Mouse (Mus musculus) frontal cortex, postnatal 25 days (tissue): ENCODE results near the gene Bahcc1.

ENCODE experiments used
- DNase-seq, 2 experiments: peaks; one replicate each; pipeline ENCODE4 v3.0.0; 2022; ENCODE audit warnings: low spot score in 2 of 2

The Bahcc1 gene

DNA sequence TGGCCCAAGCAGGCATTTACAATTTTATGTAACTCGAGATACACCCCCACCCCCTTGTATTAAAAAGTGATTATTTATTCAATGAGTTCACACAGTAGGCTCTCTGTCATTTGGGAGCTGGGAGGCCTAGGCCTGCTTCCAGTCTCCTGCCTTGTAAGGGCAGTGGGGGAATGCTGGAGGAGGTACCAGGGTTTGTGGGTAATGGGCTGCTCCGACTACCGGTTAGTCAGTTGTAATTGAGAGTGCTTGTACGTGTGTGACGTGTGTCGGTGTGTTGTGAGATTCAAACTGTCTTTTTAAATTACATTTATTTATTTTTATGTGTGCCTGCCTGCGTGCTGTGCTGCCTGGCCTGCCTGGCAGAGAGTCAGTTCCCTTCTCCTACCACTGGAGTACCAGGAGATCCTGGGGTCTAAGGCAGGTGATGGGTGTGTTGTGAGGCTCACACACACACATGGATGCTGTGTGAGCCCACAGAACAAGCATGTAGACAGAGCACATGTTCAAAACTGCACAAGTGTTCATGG is 3.8 kb upstream of the Bahcc1 start:
- DNase-seq, result no peak

- DNase-seq, result peak; percentile 49 to 62
Observed at GRCm38 (mm10) chr11:120229861-120230751, 2.6 kb upstream of the Bahcc1 start.

- DNase-seq, result peak in 1 of 2 experiments; percentile 42
Observed at GRCm38 (mm10) chr11:120230841-120231370, 1.8 kb upstream of the Bahcc1 start.

GRCm38 (mm10) chr11:120231379-120231778 is 1.4 kb upstream of the Bahcc1 start:
- peak; percentile 100 for DNase-seq

GRCm38 (mm10) chr11:120233441-120234135 is 841 bp downstream of the Bahcc1 start:
- DNase-seq, result no peak

DNA sequence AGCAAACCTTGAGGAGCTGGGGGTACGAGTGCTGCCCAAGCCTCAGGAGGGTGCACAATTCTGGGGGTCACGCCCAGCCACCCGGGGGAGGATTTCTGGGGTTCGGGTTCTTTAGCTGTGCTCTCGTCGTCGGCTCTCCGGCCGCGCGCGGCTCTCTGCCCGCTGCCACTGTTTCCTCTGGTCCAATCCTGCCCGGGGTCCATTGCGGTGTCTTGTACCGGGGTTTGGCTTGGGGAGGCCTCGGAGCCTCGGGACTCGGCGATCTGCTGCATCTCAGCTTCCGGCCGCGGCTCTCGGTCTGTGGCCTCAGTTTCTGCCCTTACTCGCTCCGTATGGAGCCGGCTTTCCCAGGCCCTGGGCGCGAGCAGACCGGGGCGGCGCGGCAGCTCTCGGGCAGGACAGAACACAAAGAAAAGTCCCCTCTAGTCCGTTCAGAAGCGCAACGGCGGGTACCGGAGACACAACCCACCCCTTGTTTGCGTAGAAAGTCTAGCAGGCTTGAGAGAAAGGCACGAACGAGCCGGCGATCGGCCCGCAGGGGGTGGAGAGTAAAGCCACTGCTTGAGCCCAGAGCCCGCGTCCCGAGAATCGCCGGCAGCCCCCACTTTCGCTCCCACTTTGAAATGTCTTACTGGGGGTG is 1.5 kb downstream of the Bahcc1 start:
- no peak for DNase-seq

GRCm38 (mm10) chr11:120234776-120235181 is 2.0 kb downstream of the Bahcc1 start:
- DNase-seq, result no peak

GRCm38 (mm10) chr11:120235385-120236113 is 2.8 kb downstream of the Bahcc1 start:
- DNase-seq, result peak in 1 of 2 experiments; percentile 46

- no peak for DNase-seq
Observed at GRCm38 (mm10) chr11:120236114-120236437, 3.3 kb downstream of the Bahcc1 start.

DNA sequence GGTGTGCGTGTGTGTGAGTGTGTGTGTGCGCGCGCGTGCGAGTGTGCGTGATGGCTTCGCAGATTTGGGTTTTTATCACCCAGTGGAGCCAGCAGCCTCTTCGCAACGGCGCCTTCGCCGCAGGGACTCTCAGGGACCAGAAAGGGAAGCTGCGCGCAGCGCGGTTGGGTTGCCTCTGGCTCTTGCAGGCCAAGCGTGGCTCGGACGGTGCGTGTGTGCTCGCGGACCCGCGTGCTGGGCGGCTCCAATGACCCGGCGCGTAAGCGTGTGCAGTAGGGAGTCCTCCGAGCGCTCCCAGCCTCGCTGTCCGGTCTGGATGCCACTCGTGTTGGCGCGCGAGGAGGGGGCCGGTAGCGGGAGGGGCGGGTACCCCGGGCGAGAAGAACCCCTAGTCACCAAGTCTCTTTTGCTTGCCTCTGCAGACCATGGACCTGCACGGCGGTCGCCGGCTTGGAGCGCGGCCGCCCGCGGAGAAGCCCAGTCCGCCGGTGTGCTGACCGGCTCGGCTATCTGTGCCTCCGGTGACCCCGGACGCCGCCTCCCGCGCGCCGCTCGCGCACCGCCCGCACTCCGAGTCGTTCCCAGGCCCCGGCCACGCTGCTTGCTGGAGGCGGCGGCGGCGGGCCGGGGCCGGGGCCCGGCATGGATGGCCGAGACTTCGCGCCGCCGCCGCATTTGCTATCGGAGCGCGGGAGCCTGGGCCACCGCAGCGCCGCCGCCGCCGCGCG is 3.9 kb downstream of the Bahcc1 start:
- DNase-seq, result peak in 1 of 2 experiments; percentile 45

GRCm38 (mm10) chr11:120237166-120238131 is 4.7 kb downstream of the Bahcc1 start:
- peak in 1 of 2 experiments; percentile 57 for DNase-seq

DNA sequence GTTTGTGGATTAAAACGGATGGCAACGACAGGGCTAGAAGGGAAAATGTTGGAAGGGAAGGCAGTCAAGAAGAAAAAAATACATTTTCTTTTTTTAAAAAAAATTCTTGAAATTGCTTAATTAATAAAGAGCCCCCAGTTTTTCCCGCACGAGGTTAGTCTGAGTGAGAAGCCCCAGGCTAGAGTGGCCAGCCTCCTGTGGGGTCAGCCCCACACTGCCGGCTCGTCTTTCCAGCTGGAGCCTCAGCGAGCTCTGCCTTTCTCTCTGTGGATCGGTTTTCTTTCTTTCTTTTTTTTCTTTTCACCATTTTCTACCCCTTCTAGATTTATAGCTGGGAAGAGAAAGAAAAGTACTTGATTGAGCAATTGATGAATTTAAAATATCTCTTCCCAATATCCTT is 5.6 kb downstream of the Bahcc1 start:
- DNase-seq, result no peak

GRCm38 (mm10) chr11:120238751-120239359 is 6.1 kb downstream of the Bahcc1 start:
- DNase-seq, result no peak

DNA sequence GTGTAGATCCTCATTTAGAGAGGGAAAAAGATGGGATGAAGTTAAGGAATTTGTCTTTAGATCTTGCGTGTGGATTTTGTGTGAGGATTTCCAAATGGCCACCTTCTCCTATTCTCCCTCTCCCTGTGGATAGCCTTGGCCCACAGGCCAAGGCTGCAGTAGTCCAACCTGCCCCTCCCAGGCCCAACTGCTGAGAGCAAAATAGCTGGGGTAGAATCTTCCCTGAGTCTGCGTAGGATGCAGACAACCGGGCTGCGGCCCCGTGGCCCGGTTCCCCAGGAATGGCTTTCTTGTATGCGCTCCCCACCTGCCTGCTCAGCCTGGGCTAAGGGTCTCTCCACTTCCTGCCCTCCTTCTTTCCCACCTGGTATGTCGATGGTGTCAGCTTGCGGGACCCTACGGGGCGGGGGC is 6.8 kb downstream of the Bahcc1 start:
- no peak for DNase-seq

DNA sequence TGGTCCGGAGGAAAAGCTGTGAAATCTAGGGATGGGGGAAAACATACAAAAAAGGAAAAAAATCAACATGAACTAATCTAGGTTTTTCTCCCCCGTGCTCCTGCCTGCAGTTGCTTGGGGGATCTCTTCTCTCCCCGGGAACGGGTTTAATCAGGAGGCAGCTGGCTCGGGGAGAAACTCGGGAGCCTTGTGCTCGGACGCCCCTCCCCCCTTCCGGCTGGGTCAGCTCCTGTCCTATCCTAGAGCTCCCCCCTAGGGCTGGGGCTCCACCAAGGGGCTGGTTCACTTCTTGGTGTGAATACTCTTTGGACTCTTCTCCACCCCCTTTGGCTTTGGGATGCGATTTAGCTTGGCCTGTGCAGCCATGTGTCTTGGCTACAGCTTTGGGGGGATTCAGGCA is 7.5 kb downstream of the Bahcc1 start:
- DNase-seq, result peak; percentile 57 to 68

- no peak for DNase-seq
Observed at GRCm38 (mm10) chr11:120240941-120241890, 8.5 kb downstream of the Bahcc1 start.

DNA sequence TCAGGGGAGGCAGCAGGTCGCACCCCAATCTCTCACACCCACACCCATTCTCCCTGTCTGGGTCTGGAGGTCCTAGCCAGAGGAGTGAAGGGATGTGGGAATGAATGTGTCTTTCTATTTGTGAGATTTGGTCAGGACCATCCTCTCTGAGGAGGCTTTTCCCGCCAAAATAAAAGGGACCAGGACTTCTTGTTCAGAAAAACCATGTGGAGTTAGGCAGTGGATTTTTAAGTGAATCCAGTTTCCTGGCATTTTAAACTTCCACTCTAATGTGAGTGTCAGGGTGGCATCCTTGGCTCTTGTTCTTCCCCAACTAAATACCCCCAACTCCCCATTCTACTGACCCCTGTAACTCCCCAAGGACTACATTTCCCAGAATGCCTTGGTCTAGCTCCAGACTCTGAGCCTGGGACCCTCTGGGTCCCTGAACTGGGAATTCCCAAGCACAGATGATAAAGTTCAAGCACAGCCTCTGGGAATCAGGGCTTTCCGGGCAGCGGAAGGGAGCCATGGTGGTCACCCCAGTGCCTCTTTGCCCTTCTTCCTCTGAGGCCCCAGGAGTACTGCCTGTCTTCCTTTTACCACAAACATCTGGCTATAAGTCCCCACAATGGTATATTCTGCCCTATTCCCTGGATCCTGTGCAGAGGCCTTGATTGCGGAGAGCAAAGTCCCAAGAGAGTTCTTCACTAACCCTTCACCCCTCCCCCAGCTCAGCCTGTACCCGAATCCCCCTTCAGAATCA is 9.4 kb downstream of the Bahcc1 start:
- DNase-seq, result no peak
